Mouse (Mus musculus) layer of hippocampus, postnatal 10 days (tissue): ENCODE measurements around the gene Cyp4f40. TPM values are rescaled to one million over a fixed set of nuclear protein-coding genes. Genes with fewer than 3 reads are reported as not detected.
"Not testable (repeated sequence)": the region's sequence is repeated elsewhere in the genome, so short reads cannot be mapped to it uniquely, and the experiment has no call there.

Experiments
- DNase-seq, 2 experiments: peaks; one replicate each; pipeline ENCODE4 v3.0.0; 2021; ENCODE audit warnings: low spot score in 2 of 2
- total RNA-seq, 2 experiments: library from RNA; stranded (reverse); gene quantifications; 2 replicates each; pipeline ENCODE4 v1.2.3; 2021

Cyp4f40 gene
- total RNA-seq, 2 experiments from 2014 or later, result not detected

GRCm38 (mm10) chr17:32702826-32703225 lies 44.1 kb downstream of the Cyp4f40 start:
- peak in 1 of 2 experiments; percentile 13 for DNase-seq

- DNase-seq, result not testable (repeated sequence)
Measured at GRCm38 (mm10) chr17:32710541-32710940, 51.8 kb downstream of the Cyp4f40 start.

- not testable (repeated sequence) for DNase-seq
Measured at GRCm38 (mm10) chr17:32722151-32722550, 63.5 kb downstream of the Cyp4f40 start.

GRCm38 (mm10) chr17:32722771-32723170 lies 64.1 kb downstream of the Cyp4f40 start:
- no peak for DNase-seq

GRCm38 (mm10) chr17:32726360-32726759 lies 67.7 kb downstream of the Cyp4f40 start:
- DNase-seq, result not testable (repeated sequence)

Other genes starting within 250 kb of the Cyp4f40 start
- not detected for gene Pglyrp2, start 234.7 kb upstream of the Cyp4f40 start, total RNA-seq
- not detected for gene Cyp4f39, start 206.2 kb upstream of the Cyp4f40 start, total RNA-seq
- 1 to 10 TPM; 4.9 TPM for gene Cyp4f17, start 152.8 kb upstream of the Cyp4f40 start, total RNA-seq
- gene Cyp4f16, start 122.3 kb upstream of the Cyp4f40 start, total RNA-seq, result 1 to 10 TPM; 8.5 to 8.7 TPM
- not detected for gene Cyp4f37, start 37.6 kb upstream of the Cyp4f40 start, total RNA-seq
- gene Cyp4f15, start 26.7 kb downstream of the Cyp4f40 start, total RNA-seq, result 1 to 10 TPM; 4.4 to 5.5 TPM
- gene Zfp871, start 129.4 kb downstream of the Cyp4f40 start, total RNA-seq, result 10 to 100 TPM; 74.7 to 79.8 TPM
- 10 to 100 TPM; 10.3 to 11.2 TPM for gene Zfp811, start 151.0 kb downstream of the Cyp4f40 start, total RNA-seq
- gene Zfp799, start 171.4 kb downstream of the Cyp4f40 start, total RNA-seq, result 10 to 100 TPM; 23.7 to 27.0 TPM
- gene Zfp870, start 232.7 kb downstream of the Cyp4f40 start, total RNA-seq, result 10 to 100 TPM in 1 of 2 experiments, 1 to 10 TPM in 1; 9.7 to 10.4 TPM